7 mouse cellular contexts compared by ENCODE assay signal in the genomic region with DNA sequence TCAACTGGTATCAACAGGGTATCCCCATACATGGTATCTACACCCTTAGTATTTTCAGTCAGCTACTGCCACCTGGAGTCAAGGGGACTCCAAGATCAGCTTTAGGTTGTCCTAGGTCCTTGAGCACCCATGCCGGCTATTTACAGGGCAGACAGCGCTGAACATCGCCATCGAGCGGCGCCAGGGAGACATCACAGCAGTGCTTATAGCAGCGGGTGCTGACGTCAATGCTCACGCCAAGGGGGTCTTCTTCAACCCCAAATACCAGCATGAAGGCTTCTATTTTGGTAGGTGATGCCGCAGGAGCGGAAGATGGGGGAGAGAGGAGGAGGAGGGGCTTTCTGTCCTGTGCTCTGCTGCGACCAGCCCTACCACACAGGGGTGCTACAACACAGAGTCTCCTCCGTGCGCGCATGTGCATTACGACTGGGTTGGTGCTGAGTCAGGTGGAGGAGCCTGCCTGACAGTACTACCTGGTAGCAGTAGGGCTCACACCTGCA. TPM values are rescaled to one million over a fixed set of nuclear protein-coding genes. Genes with fewer than 3 reads are reported as not detected.
DNase-seq lines count a peak whose midpoint lies in the region; ATAC-seq lines count a peak whose summit lies in the region.

No protein-coding gene starts in this region.

- peak overlapping the region; percentile 51 for H3K4me2 ChIP-seq in midbrain, embryonic 12.5 days (replicated peaks)

- no peaks in the 10 kb centered on the region for H3K27me3 ChIP-seq in midbrain, embryonic 12.5 days
- H3K27me3 ChIP-seq in splenic B cell, adult 2 months (ENCODE audit: control insufficient read depth, insufficient read depth, low read length, poor library complexity, severe bottlenecking): no peaks in the 10 kb centered on the region

- H3K9me3 ChIP-seq in midbrain, embryonic 12.5 days: no peaks in the 10 kb centered on the region

- no peaks in the 10 kb centered on the region for H3K36me3 ChIP-seq in midbrain, embryonic 12.5 days
- no peaks in the 10 kb centered on the region for H3K36me3 ChIP-seq in splenic B cell, adult 2 months (ENCODE audit: control insufficient read depth, insufficient read depth, low read length, poor library complexity, severe bottlenecking)

- 0 out of 2 replicates have a peak, but pooled peaks cover 4% of the 10 kb centered on the region for H3K4me1 ChIP-seq in midbrain, embryonic 12.5 days

- intact Hi-C loops in left cerebral cortex, postnatal 4 days (cut with DNase I): no loop called here

- no peak overlapping the region for H3K27ac ChIP-seq in midbrain, embryonic 12.5 days (replicated peaks)

- no peak overlapping the region; the same call in 1 of the 2 replicates for H3K9ac ChIP-seq in midbrain, embryonic 12.5 days (replicated peaks)

- peak; percentile 75 for ATAC-seq in midbrain, embryonic 12.5 days (ENCODE audit: low FRiP score, low read depth)

- peak overlapping the region; percentile 35 for H3K4me3 ChIP-seq in midbrain, embryonic 12.5 days

- DNase-seq in adrenal gland, postnatal 10 days: peak; percentile 65
- DNase-seq in embryo, embryonic 11.5 days (ENCODE audit: low read depth, low spot score): peak; percentile 23
- peak; percentile 45 to 53 for DNase-seq in heart, adult 18-20 months
- DNase-seq in kidney, adult 18-20 months: peak; percentile 66
- DNase-seq in left cerebral cortex, postnatal 4 days: peak; percentile 58
- DNase-seq in splenic B cell, adult 2 months (ENCODE audit: low read depth, low spot score): peak; percentile 4

- WGBS in midbrain, embryonic 12.5 days: 4% methylated on average over 16 of the region's 16 CpGs

RNA-seq across cellular contexts. Expression of gene Trpv3, which starts 14.4 kb away (rescaled TPM):
- under 1 TPM; 0.12 to 0.15 TPM for total RNA-seq in adrenal gland, postnatal 10 days (2021)
- not detected for total RNA-seq in heart, adult 18-20 months (2021)
- total RNA-seq in left cerebral cortex, postnatal 4 days (2021): under 1 TPM; 0.46 to 0.66 TPM
- polyA plus RNA-seq in midbrain, embryonic 12.5 days (2016; fragmentation: Nextera tagmentation; extraction: Ambion mirVana): 0.05 TPM in 1 of 2 replicates, not detected in the other

RNA-seq across cellular contexts. Expression of gene Trpv1, which starts 47.5 kb away (rescaled TPM):
- total RNA-seq in adrenal gland, postnatal 10 days (2021): under 1 TPM; 0.15 to 0.24 TPM
- total RNA-seq in heart, adult 18-20 months (2021): not detected
- total RNA-seq in left cerebral cortex, postnatal 4 days (2021): under 1 TPM; 0.46 to 0.82 TPM
- not detected in 2 replicates for polyA plus RNA-seq in midbrain, embryonic 12.5 days (2016; fragmentation: Nextera tagmentation; extraction: Ambion mirVana)

RNA-seq across cellular contexts. Expression of gene Aspa, which starts 47.8 kb away (rescaled TPM):
- total RNA-seq in adrenal gland, postnatal 10 days (2021): 10 to 100 TPM; 24.9 to 27.4 TPM
- total RNA-seq in heart, adult 18-20 months (2021): 1 to 10 TPM; 1.4 to 3.1 TPM
- 1 to 10 TPM; 2.0 to 2.7 TPM for total RNA-seq in left cerebral cortex, postnatal 4 days (2021)
- polyA plus RNA-seq in midbrain, embryonic 12.5 days (2016; fragmentation: Nextera tagmentation; extraction: Ambion mirVana): 0.28 TPM in 1 of 2 replicates, not detected in the other

RNA-seq across cellular contexts. Expression of gene Gm49340, which starts 48.0 kb away (rescaled TPM):
- under 1 TPM in 1 of 2 experiments, not detected in 1; 0.21 TPM for total RNA-seq in adrenal gland, postnatal 10 days (2021)
- total RNA-seq in heart, adult 18-20 months (2021): not detected
- not detected for total RNA-seq in left cerebral cortex, postnatal 4 days (2021)
- not detected in 2 replicates for polyA plus RNA-seq in midbrain, embryonic 12.5 days (2016; fragmentation: Nextera tagmentation; extraction: Ambion mirVana)

RNA-seq across cellular contexts. Expression of gene Spata22, which starts 48.0 kb away (rescaled TPM):
- total RNA-seq in adrenal gland, postnatal 10 days (2021): 1 to 10 TPM; 4.3 to 4.6 TPM
- total RNA-seq in heart, adult 18-20 months (2021): not detected
- total RNA-seq in left cerebral cortex, postnatal 4 days (2021): under 1 TPM in 1 of 2 experiments, not detected in 1; 0.28 TPM
- polyA plus RNA-seq in midbrain, embryonic 12.5 days (2016; fragmentation: Nextera tagmentation; extraction: Ambion mirVana): not detected in 2 replicates

Comparison
In these comparisons a context has a peak if more than half of its experiments do, and no peak if none do; other contexts are left out.
1. DNase-seq: peak in every context shown above with its lines; median percentile 66 in kidney, adult 18-20 months; 65 in adrenal gland, postnatal 10 days; 58 in left cerebral cortex, postnatal 4 days; 49 in heart, adult 18-20 months; 23 in embryo, embryonic 11.5 days; 4 in splenic B cell, adult 2 months.
2. RNA of gene Aspa, which starts 47.8 kb away (total RNA-seq): 24.9 to 27.4 TPM in adrenal gland, postnatal 10 days; 1.4 to 3.1 TPM in heart, adult 18-20 months and 2.0 to 2.7 TPM in left cerebral cortex, postnatal 4 days; every median in the first group is over 4 times any median in the second.